Mouse (Mus musculus): ENCODE results near the gene Cwh43. TPM values are rescaled to one million over a fixed set of nuclear protein-coding genes. Genes with fewer than 3 reads are reported as not detected.

Cwh43 gene
- polyA plus RNA-seq, 1 experiment from 2014 or later, result 0.39 TPM

DNA sequence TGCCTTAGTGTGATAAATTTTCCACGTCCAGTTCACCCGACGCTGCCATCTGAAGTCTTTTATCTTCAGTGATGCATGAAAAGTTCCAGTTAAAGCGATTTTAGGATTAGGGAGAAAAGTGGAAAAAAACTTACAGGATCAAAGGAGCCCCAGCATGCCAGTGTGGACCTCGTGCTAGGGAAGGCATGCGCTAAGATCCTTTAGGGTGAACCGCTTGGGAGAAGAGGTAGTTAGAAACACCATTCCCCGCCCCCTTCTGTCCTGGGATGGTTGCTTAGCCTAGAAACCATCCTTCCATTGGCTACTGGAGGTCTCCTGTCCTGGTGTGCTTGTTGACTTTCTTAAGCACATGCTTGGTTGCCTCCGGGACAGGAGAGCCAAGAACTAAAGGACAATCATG is 29.8 kb upstream of the Cwh43 start:
- Histone ChIP-seq H3K4me3 (no peak overlapping the region), H3K9me3 (no peaks in the 10 kb centered on the region), H3K27me3 (peaks cover 5% of the 10 kb centered on the region; the same call in 1 of the 2 replicates), H3K9ac (no peak overlapping the region), H3K36me3 (no peaks in the 10 kb centered on the region), H3K4me1 (replicated peaks) (no peaks in the 10 kb centered on the region), H3K27ac (replicated peaks) (no peak overlapping the region), H3K4me2 (no peak overlapping the region)
- WGBS, result 61% methylated on average over 9 of the region's 9 CpGs
- ATAC-seq (ENCODE audit: low FRiP score, low read depth), result no peak

DNA sequence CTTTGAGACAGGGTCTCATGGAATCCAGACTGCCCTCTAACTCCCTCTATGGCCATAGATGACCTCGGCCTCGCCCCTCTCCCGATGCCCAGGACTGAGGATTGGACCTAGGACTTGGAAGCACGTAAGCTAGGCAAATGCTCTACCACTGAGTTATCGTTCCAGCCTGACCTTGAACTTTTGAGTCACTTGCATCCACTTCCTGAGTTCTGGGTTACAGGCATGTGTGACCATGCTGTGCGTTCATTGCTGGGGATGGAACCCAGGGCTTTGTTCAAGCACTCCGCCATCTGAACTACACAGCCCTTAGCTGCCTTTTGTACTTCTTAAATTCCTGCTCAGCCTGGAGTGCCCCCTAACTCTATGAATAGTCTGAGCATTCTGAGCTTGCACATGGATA is 29.4 kb upstream of the Cwh43 start:
- no peak for ATAC-seq (ENCODE audit: low FRiP score, low read depth)
- Histone ChIP-seq H3K9ac (no peak overlapping the region), H3K27me3 (peaks cover 5% of the 10 kb centered on the region; the same call in 1 of the 2 replicates), H3K4me2 (no peak overlapping the region), H3K4me1 (replicated peaks) (no peaks in the 10 kb centered on the region), H3K4me3 (no peak overlapping the region), H3K9me3 (no peaks in the 10 kb centered on the region), H3K27ac (replicated peaks) (no peak overlapping the region), H3K36me3 (no peaks in the 10 kb centered on the region)
- WGBS, result 90% methylated on average over 7 of the region's 7 CpGs

DNA sequence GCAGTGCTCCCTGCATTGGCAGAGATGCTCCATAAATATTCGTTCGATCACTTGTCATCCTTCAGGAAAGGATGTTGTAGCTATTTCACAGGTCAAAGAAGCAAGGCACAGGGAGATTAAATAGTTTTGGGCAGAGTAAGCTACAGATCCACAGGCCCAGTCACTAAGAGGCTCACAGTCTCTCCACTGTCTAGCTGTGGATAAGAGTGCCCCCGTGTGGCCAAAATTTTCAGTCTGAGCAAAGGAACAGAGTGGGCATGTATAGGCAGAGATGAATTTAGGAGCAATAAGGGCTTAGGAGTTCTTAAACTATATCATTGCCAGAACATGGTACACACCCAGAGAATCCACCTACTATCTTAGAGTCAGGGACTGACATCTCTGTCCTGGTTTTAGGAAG is 26.0 kb upstream of the Cwh43 start:
- H3K9me3 ChIP-seq, result no peaks in the 10 kb centered on the region
- 32% methylated on average over 3 of the region's 3 CpGs for WGBS
- H3K4me3 ChIP-seq, result no peak overlapping the region
- peaks cover 5% of the 10 kb centered on the region; the same call in 1 of the 2 replicates for H3K4me1 ChIP-seq (replicated peaks)
- H3K4me2 ChIP-seq, result no peak overlapping the region
- ATAC-seq (ENCODE audit: low FRiP score, low read depth), result peak; percentile 89
- H3K36me3 ChIP-seq, result no peaks in the 10 kb centered on the region
- no peak overlapping the region for H3K9ac ChIP-seq
- peaks cover 5% of the 10 kb centered on the region; the same call in 1 of the 2 replicates for H3K27me3 ChIP-seq
- no peak overlapping the region for H3K27ac ChIP-seq (replicated peaks)

DNA sequence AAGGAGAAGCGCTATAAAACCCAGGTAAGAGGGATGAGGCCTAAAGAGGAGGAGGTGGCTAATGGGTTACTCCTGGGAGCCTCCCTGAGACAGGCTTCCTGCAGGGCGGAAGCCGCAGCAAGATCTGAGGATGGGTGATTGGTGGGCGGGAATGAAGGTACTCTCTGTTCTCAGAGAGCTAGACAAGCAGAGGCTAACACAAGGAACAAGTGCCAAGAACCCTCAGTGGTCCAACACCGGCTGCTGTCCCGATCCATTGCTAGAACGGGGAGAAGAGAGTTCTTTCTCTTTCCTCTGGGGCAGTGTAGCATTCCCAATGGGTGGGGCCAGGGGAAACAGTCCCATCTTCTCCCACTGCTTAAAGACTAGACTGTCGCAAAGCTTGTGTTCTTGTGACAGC is 25.0 kb upstream of the Cwh43 start:
- 64% methylated on average over 8 of the region's 8 CpGs for WGBS
- Histone ChIP-seq H3K27me3 (peaks cover 5% of the 10 kb centered on the region; the same call in 1 of the 2 replicates), H3K27ac (replicated peaks) (no peak overlapping the region), H3K9ac (no peak overlapping the region), H3K4me2 (no peak overlapping the region), H3K4me1 (replicated peaks) (peaks cover 5% of the 10 kb centered on the region; the same call in 1 of the 2 replicates), H3K36me3 (no peaks in the 10 kb centered on the region), H3K9me3 (no peaks in the 10 kb centered on the region), H3K4me3 (no peak overlapping the region)
- no peak for ATAC-seq (ENCODE audit: low FRiP score, low read depth)

DNA sequence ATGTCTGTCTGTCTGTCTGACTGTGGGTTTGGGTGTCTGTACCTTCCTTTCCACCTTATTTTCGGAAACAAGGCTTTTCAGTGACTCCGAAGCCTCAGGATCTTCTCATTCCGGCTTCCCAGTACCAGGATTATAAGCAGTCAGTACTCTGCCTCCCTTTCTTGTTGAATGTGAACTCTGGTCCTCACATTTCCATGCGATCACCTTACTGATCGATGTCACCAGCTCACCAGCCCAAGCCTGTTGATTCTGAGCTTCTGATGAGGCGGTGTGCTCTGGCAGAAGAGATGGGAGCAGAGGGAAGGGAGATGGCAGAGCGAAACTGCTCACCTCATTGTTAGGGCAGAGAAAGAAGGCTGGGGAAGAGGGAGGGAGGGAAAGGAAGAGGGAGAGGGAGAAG is 24.4 kb upstream of the Cwh43 start:
- 80% methylated on average over 7 of the region's 7 CpGs for WGBS
- no peak for ATAC-seq (ENCODE audit: low FRiP score, low read depth)
- no peak overlapping the region for H3K4me3 ChIP-seq
- H3K9ac ChIP-seq, result no peak overlapping the region
- H3K27ac ChIP-seq (replicated peaks), result no peak overlapping the region
- H3K9me3 ChIP-seq, result no peaks in the 10 kb centered on the region
- no peak overlapping the region for H3K4me2 ChIP-seq
- peaks cover 5% of the 10 kb centered on the region; the same call in 1 of the 2 replicates for H3K4me1 ChIP-seq (replicated peaks)
- peaks cover 5% of the 10 kb centered on the region; the same call in 1 of the 2 replicates for H3K27me3 ChIP-seq
- no peaks in the 10 kb centered on the region for H3K36me3 ChIP-seq

DNA sequence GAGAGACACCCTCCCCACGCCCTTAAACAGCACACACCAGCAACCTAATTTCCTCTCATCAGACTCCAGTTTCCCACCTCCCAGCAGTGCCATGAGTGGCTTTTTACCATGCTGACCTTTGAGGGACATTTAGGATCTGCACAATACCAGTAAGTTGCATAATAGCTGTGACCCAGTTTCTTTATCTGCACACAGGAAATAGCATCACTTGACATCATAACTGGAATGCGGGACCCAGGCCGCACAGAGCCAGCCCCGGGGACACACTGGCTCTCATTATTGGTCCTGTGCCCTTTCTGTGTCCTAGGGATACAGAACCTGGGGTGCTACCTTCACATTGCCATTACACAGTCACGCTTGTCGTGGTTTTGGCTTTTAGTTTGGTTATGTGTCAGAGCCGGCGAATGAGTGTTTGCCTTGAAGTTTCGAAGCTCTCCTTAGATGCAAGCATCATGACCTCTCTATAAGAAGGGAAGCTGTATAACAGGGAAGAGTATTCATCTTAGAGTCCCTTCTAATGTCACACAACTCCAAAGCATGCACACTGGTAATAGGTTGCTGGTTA is 23.8 kb upstream of the Cwh43 start:
- no peaks in the 10 kb centered on the region for H3K9me3 ChIP-seq
- no peak overlapping the region for H3K4me3 ChIP-seq
- H3K9ac ChIP-seq, result no peak overlapping the region
- no peak for ATAC-seq (ENCODE audit: low FRiP score, low read depth)
- 84% methylated on average over 9 of the region's 9 CpGs for WGBS
- no peaks in the 10 kb centered on the region for H3K36me3 ChIP-seq
- no peak overlapping the region for H3K27ac ChIP-seq (replicated peaks)
- H3K4me2 ChIP-seq, result no peak overlapping the region
- H3K27me3 ChIP-seq, result peaks cover 5% of the 10 kb centered on the region; the same call in 1 of the 2 replicates
- H3K4me1 ChIP-seq (replicated peaks), result peaks cover 5% of the 10 kb centered on the region; the same call in 1 of the 2 replicates

DNA sequence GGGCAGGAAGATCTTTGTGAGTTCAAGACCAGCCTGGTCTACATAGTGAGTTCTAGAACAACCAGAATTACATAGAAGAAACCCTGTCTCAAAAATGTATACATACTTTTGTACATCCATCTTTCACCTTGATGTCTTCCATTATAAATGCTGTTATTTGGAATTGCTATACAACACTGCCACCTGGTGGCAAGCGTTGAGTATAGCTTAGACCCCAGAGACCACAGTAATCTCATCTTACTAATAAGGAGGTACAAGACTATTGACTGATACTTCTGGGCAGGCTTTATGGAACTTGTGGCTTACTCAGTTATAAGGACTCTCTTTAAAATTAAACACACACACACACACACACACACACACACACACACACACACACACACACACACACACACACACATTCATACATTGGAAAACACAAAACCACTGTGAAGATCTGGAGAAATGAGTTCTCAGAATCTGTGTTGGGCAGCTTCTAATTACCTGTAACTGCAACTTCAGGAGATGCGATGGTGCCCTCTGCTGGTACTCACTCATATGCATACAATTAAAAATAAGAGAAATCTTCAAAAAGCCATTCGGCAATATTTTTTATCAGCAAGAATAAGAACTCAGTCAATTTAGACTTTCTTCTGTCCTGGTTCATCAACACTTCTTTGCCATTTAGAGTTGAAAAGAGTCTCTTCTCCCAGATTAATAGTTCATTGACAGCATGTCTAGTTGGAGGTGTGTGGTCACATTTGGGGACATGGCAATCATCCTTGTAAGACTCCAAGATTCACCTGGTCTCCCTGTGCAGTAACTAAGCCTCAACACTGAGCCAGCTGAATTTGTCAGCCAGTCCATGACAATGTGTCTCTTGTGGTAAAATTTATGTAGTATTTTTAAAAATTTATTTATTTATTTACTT is 22.9 kb upstream of the Cwh43 start:
- Histone ChIP-seq H3K4me1 (replicated peaks) (peaks cover 5% of the 10 kb centered on the region; the same call in 1 of the 2 replicates), H3K4me3 (no peak overlapping the region), H3K4me2 (no peak overlapping the region), H3K27ac (replicated peaks) (no peak overlapping the region), H3K36me3 (no peaks in the 10 kb centered on the region), H3K9ac (no peak overlapping the region), H3K9me3 (no peaks in the 10 kb centered on the region), H3K27me3 (peaks cover 5% of the 10 kb centered on the region; the same call in 1 of the 2 replicates)
- WGBS, result 27% methylated on average over 3 of the region's 3 CpGs
- peak; percentile 27; the same call in 1 of the 2 replicates for ATAC-seq (ENCODE audit: low FRiP score, low read depth)

DNA sequence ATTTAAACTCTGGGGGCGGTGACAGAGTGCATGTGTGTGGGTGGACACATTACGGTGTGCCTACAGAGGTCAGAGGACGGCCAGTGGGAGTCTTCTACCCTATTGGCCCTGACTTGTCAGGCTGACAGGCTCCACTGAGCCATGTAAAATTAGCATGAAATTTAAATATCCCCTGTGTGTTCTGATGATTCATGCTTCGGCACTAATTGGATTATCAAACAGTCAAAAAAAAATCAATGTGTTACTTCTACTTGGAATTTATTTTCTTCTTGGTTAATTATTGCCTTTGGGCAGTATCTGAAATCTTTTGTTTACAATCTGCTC is 22.3 kb upstream of the Cwh43 start:
- 25% methylated on average over 4 of the region's 4 CpGs for WGBS
- no peak for ATAC-seq (ENCODE audit: low FRiP score, low read depth)

DNA sequence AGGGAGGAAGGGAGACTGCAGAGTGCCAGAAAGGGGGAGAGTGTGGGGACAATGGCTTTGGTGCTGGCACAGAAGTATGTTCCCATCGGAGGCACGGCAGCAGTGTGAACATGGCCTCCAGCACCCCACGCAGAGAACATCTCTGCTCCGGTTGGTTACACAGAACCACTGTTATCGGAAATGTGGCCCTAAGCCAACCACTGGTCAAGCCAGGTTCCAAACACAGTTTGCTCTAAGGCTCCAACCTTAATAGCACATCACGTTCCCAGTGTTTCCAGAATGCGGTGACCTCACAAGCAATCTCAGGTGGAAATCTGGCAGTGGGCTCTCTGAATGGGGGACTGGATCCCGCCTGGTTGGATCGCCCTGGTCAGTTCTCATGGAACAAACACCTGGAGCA is 12.8 kb upstream of the Cwh43 start:
- no peak for ATAC-seq (ENCODE audit: low FRiP score, low read depth)
- Histone ChIP-seq H3K4me3 (no peak overlapping the region), H3K4me1 (replicated peaks) (no peaks in the 10 kb centered on the region), H3K9ac (no peak overlapping the region), H3K36me3 (no peaks in the 10 kb centered on the region), H3K27me3 (no peaks in the 10 kb centered on the region), H3K9me3 (no peaks in the 10 kb centered on the region), H3K4me2 (no peak overlapping the region), H3K27ac (replicated peaks) (no peak overlapping the region)
- 78% methylated on average over 9 of the region's 9 CpGs for WGBS

More for the DNA sequence above, 22.3 kb upstream of the Cwh43 start:
- H3K4me2 ChIP-seq, result no peak overlapping the region
- H3K9ac ChIP-seq, result no peak overlapping the region
- no peak overlapping the region for H3K27ac ChIP-seq (replicated peaks)
- H3K4me3 ChIP-seq, result no peak overlapping the region
- peaks cover 5% of the 10 kb centered on the region; the same call in 1 of the 2 replicates for H3K4me1 ChIP-seq (replicated peaks)
- peaks cover 5% of the 10 kb centered on the region; the same call in 1 of the 2 replicates for H3K27me3 ChIP-seq
- no peaks in the 10 kb centered on the region for H3K9me3 ChIP-seq
- H3K36me3 ChIP-seq, result no peaks in the 10 kb centered on the region

DNA sequence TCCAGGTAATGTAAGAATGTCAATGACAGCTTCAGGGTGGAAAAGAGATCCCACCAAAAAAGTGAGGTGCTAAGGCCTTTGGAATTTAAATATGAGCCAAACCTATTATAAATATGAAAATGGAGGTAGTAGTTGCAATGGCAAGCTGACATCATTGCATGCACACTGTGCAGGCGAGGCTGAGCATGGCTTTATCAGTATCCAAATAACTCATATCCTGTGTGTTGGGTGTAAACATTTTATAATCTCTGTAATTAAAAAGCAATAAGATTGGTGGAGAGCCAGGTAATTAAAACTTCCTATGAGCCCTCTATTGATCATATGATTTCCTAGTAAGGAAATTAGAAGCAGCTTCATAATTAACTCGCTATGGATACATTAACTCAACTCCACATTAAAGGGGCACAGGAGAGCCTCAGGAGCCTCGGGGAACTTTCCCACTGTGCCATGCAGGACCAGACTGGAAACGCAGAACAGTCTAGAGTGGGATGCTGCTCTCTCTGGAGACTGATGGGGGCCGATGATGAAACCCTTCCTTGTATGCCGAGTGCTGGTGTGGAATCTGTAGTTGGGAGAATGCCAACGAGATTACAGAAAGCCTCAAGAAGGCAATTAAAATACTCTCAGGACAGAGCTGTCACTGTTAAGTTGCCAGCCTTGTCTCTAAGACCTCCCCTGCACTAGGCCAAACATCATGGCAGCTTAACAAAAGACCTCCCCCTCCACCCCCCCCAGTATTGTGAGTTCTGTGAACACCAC is 5.9 kb upstream of the Cwh43 start:
- Histone ChIP-seq H3K36me3 (no peaks in the 10 kb centered on the region), H3K27ac (replicated peaks) (no peak overlapping the region), H3K9me3 (no peaks in the 10 kb centered on the region), H3K9ac (no peak overlapping the region), H3K27me3 (peaks cover 5% of the 10 kb centered on the region; the same call in 1 of the 2 replicates), H3K4me1 (replicated peaks) (peaks cover 9% of the 10 kb centered on the region; the same call in 1 of the 2 replicates), H3K4me3 (no peak overlapping the region), H3K4me2 (no peak overlapping the region)
- peak; percentile 83 for ATAC-seq (ENCODE audit: low FRiP score, low read depth)
- 27% methylated on average over 7 of the region's 7 CpGs for WGBS

DNA sequence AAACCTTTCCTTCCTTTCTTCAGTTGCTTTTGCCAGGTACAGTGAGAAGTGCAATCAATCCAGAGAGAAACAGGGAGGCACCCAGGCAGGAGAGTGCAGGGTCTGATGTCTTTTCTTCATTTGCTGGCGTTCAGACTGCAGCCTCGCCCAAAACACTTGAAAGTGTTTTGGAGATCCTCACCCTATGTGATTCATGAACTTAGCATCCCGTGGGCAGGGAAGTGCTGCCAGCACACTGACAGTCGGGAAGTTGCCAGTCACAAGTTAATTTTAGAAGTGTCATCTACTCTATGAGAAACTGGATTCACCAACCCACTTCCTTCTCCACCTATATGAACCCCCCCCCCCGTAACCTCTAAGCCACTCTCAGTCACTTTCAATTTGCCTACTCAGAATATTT is 4.5 kb upstream of the Cwh43 start:
- no peak overlapping the region for H3K4me3 ChIP-seq
- 80% methylated on average over 5 of the region's 5 CpGs for WGBS
- no peaks in the 10 kb centered on the region for H3K36me3 ChIP-seq
- H3K27me3 ChIP-seq, result peaks cover 13% of the 10 kb centered on the region
- peaks cover 17% of the 10 kb centered on the region for H3K4me1 ChIP-seq (replicated peaks)
- ATAC-seq (ENCODE audit: low FRiP score, low read depth), result no peak
- no peaks in the 10 kb centered on the region for H3K9me3 ChIP-seq
- H3K27ac ChIP-seq (replicated peaks), result no peak overlapping the region
- H3K4me2 ChIP-seq, result no peak overlapping the region
- H3K9ac ChIP-seq, result no peak overlapping the region

DNA sequence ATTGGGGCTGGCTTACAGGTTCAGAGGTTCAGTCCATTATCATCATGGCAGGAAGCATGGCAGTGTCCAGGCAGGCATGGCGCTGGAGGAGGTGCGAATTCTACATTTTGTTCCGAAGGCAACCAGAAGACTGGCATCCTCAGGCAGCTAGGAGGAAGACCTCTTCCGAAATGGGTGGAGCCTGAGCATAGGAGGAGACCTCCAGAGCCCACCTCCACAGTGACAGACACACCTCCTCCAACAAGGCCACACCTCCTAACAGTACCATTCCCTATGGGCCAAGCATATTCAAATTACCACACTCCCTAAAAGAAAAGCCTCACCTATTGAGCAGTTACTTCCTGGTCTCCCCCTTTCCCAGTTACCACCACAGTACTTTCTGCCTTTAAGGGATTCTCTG is 3.0 kb upstream of the Cwh43 start:
- no peaks in the 10 kb centered on the region for H3K9me3 ChIP-seq
- 91% methylated on average over 4 of the region's 4 CpGs for WGBS

More for the DNA sequence above, 3.0 kb upstream of the Cwh43 start:
- H3K9ac ChIP-seq, result no peak overlapping the region
- peaks cover 26% of the 10 kb centered on the region for H3K27me3 ChIP-seq
- no peak overlapping the region for H3K4me3 ChIP-seq
- ATAC-seq (ENCODE audit: low FRiP score, low read depth), result no peak
- H3K27ac ChIP-seq (replicated peaks), result no peak overlapping the region
- H3K36me3 ChIP-seq, result no peaks in the 10 kb centered on the region
- H3K4me1 ChIP-seq (replicated peaks), result peaks cover 20% of the 10 kb centered on the region
- no peak overlapping the region for H3K4me2 ChIP-seq

Measured in hindbrain, embryonic 15.5 days (tissue).